ENCODE assay signal across 23 mouse cellular contexts in genomic region chr11:97479824-97480223, GRCm38 (mm10). TPM values are rescaled to one million over a fixed set of nuclear protein-coding genes. Genes with fewer than 3 reads are reported as not detected.
A peak's percentile ranks its signal among the peaks of the same experiment; 100 is the strongest.
DNase-seq lines count a peak whose midpoint lies in the region; ATAC-seq and TF ChIP-seq lines count a peak whose summit lies in the region.
"Had no signal": no experiment of that assay in that cellular context is flagged by ENCODE, and none has a peak within 500 bp of the region (broad histone marks: within the 10 kb centered on the region; RNA-seq: fewer than 3 reads in every experiment).

No protein-coding gene starts in this region.

- TF ChIP-seq POLR2A in brain, embryonic 14.5 days (IDR thresholded peaks at IDR 0.05; ENCODE audit: borderline replicate concordance, extremely low read depth, insufficient read depth, insufficient read length, poor library complexity, severe bottlenecking) = no peak

- peaks cover 5% of the 10 kb centered on the region for H3K4me1 ChIP-seq in heart, embryonic 10.5 days
- H3K4me1 ChIP-seq: embryonic facial prominence, embryonic 15.5 days; hindbrain, embryonic 13.5 days; midbrain, embryonic 13.5 days had no signal

- peak; percentile 50 for DNase-seq in adrenal gland, postnatal 14 days
- DNase-seq in adrenal gland, postnatal 25 days = no peak
- DNase-seq in heart, adult 8-10 months (ENCODE audit: low spot score) = peak; percentile 31
- DNase-seq in heart, embryonic 10.5 days (ENCODE audit: low spot score) = no peak
- peak; percentile 50 for DNase-seq in brain, embryonic 14.5 days (ENCODE audit: low read depth)
- no peak for DNase-seq in spleen, adult 18-20 months
- DNase-seq: cerebellum, adult 9-11 months; kidney, adult 11 months; kidney, postnatal 4 days; liver, embryonic 13.5 days; lung, embryonic 14.5 days; lung, postnatal 36 days had no signal

- no peak for TF ChIP-seq CTCF in brain, embryonic 14.5 days (IDR thresholded peaks at IDR 0.05; ENCODE audit: borderline replicate concordance, extremely low read depth, insufficient read depth, insufficient read length)

- H3K4me3 ChIP-seq in heart, embryonic 10.5 days = no peak overlapping the region
- H3K4me3 ChIP-seq: embryonic facial prominence, embryonic 15.5 days; hindbrain, embryonic 13.5 days; liver, embryonic 13.5 days; megakaryocyte, embryonic 14.5 days; midbrain, embryonic 13.5 days had no signal

- no peaks in the 10 kb centered on the region for H3K9me3 ChIP-seq in heart, embryonic 10.5 days
- H3K9me3 ChIP-seq: embryonic facial prominence, embryonic 15.5 days; hindbrain, embryonic 13.5 days; liver, embryonic 13.5 days; megakaryocyte, embryonic 14.5 days; midbrain, embryonic 13.5 days had no signal

- ATAC-seq in erythroid progenitor cell, adult 5-6 weeks (replicated peaks; ENCODE audit: low FRiP score, poor library complexity, severe bottlenecking) = no peak
- ATAC-seq: midbrain, embryonic 13.5 days had no signal

- no peak overlapping the region for H3K27ac ChIP-seq in heart, embryonic 10.5 days
- H3K27ac ChIP-seq: embryonic facial prominence, embryonic 15.5 days; hindbrain, embryonic 13.5 days; liver, embryonic 13.5 days; midbrain, embryonic 13.5 days had no signal

- no peaks in the 10 kb centered on the region for H3K27me3 ChIP-seq in heart, embryonic 10.5 days (ENCODE audit: insufficient read depth, poor library complexity, severe bottlenecking)
- H3K27me3 ChIP-seq: embryonic facial prominence, embryonic 15.5 days; hindbrain, embryonic 13.5 days; liver, embryonic 13.5 days; megakaryocyte, embryonic 14.5 days; midbrain, embryonic 13.5 days had no signal

- 87% methylated on average over 8 of the region's 8 CpGs for WGBS in heart, embryonic 10.5 days

- peaks cover 95% of the 10 kb centered on the region for H3K36me3 ChIP-seq in heart, embryonic 10.5 days

RNA-seq across cellular contexts. Expression of gene 4933428G20Rik, which starts 20.3 kb away (rescaled TPM):
- total RNA-seq in adrenal gland, postnatal 14 days (2021) = not detected in 2 replicates
- not detected in 2 replicates for total RNA-seq in adrenal gland, postnatal 25 days (2021)
- not detected for total RNA-seq in heart, adult 8-10 months (2022)
- polyA plus RNA-seq in heart, embryonic 10.5 days (2016; fragmentation: Nextera tagmentation; extraction: Ambion mirVana) = 1.3 TPM in 2 replicates
- polyA plus RNA-seq in brain, embryonic 14.5 days (2012; rRNA removed) = 0.12 and 0.21 TPM in 2 replicates
- not detected in 2 replicates for total RNA-seq in erythroid progenitor cell, adult 5-6 weeks (2015; ENCODE audit: low replicate concordance)
- total RNA-seq in erythroid progenitor cell, adult 5-6 weeks (2017; ENCODE audit: low replicate concordance) = not detected in 2 replicates
- total RNA-seq: common myeloid progenitor, adult 5-6 weeks; gastrocnemius, adult 8-10 months; granulocyte monocyte progenitor cell, adult 5-6 weeks; left cerebral cortex, postnatal 25 days; monocyte, adult 5-6 weeks had no signal
- polyA plus RNA-seq: small intestine, adult 2 months had no signal

Comparison
In these comparisons a context has a peak if more than half of its experiments do, and no peak if none do; other contexts are left out.
1. DNase-seq: peak in adrenal gland, postnatal 14 days (single experiment), heart, adult 8-10 months (single experiment) and brain, embryonic 14.5 days (single experiment); none in adrenal gland, postnatal 25 days (single experiment), heart, embryonic 10.5 days (single experiment) and spleen, adult 18-20 months (0 of 2).